Mouse (Mus musculus) intestine, embryonic 15.5 days (tissue): ENCODE data around the gene Abca2. TPM values are rescaled to one million over a fixed set of nuclear protein-coding genes. Genes with fewer than 3 reads are reported as not detected.

Experiments
- ATAC-seq: fragments of 200-750 bp; cut with Nextera tagmentation; 2 replicates; pipeline ENCODE4 v1.8.0; 2017; ENCODE audit warnings: moderate TSS enrichment, moderate library complexity
- H3K27ac ChIP-seq: fragments of 300-500 bp; sonication (generic); 2 replicates; pipeline ENCODE4 v1.5.1; 2015; ENCODE audit warnings: mild to moderate bottlenecking, inconsistent platforms
- H3K27me3 ChIP-seq: fragments of 300-500 bp; sonication (generic); replicated peaks from 2 replicates; pipeline ENCODE4 v1.6.1; 2015; ENCODE audit warnings: inconsistent platforms
- H3K36me3 ChIP-seq: fragments of 300-500 bp; sonication (generic); 2 replicates; pipeline ENCODE4 v1.6.1; 2015; ENCODE audit warnings: inconsistent platforms
- H3K4me1 ChIP-seq: fragments of 300-500 bp; sonication (generic); replicated peaks from 2 replicates; pipeline ENCODE4 v1.6.1; 2015; ENCODE audit warnings: inconsistent platforms
- H3K4me2 ChIP-seq: fragments of 300-500 bp; sonication (generic); replicated peaks from 2 replicates; pipeline ENCODE4 v1.6.1; 2015; ENCODE audit warnings: mild to moderate bottlenecking, inconsistent platforms
- H3K4me3 ChIP-seq: fragments of 300-500 bp; sonication (generic); replicated peaks from 2 replicates; pipeline ENCODE4 v1.5.1; 2015; ENCODE audit warnings: inconsistent platforms
- H3K9ac ChIP-seq: fragments of 300-500 bp; sonication (generic); 2 replicates; pipeline ENCODE4 v1.6.1; 2015; ENCODE audit warnings: inconsistent platforms
- H3K9me3 ChIP-seq: fragments of 300-500 bp; sonication (generic); 2 replicates; pipeline ENCODE4 v1.6.1; 2016; ENCODE audit warnings: inconsistent platforms
- WGBS: fragments of 180-500 bp; shearing (Covaris S2); methylation state at CpG from one replicate; pipeline ENCODE4 v1.1.7; 2015; 5-methylcytosine and 5-hydroxymethylcytosine counted together
- polyA plus RNA-seq: library from polyadenylated mRNA; unstranded; fragments of >200 nt; fragmentation: Nextera tagmentation; extraction: Ambion mirVana; gene quantifications from 2 replicates; pipeline ENCODE4 v1.2.1, GENCODE M21; 2015

Gene Abca2
- polyA plus RNA-seq, 1 experiment from 2014 or later: 2.8 TPM

DNA sequence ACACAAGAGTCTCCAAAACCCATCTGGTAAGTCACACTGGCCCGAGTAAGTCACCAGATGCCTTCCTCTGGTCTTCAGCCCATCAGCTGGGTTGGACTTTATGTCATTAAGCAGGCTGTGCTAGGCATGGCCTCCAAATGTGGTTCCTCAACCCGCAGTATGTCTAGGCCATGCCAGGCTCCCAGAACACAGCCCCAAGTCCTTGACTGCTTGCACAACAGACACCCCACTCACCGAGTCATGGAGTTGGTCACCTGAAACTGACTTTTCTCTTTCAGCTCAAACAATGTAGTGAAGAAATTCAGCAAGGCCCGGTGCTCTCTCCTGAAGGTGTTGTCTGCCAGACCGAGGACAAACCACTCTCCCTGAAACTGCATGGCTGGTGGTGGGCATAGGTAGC is 64.5 kb downstream of the Abca2 start:
- Histone ChIP-seq H3K9me3 (no peaks in the 10 kb centered on the region), H3K4me3 (no peak overlapping the region), H3K27ac (no peak overlapping the region), H3K4me2 (no peak overlapping the region), H3K36me3 (no peaks in the 10 kb centered on the region), H3K9ac (no peak overlapping the region), H3K4me1 (peaks cover 9% of the 10 kb centered on the region; the same call in 1 of the 2 replicates), H3K27me3 (no peaks in the 10 kb centered on the region)
- WGBS: 80% methylated on average over 5 of the region's 5 CpGs
- no peak for ATAC-seq

DNA sequence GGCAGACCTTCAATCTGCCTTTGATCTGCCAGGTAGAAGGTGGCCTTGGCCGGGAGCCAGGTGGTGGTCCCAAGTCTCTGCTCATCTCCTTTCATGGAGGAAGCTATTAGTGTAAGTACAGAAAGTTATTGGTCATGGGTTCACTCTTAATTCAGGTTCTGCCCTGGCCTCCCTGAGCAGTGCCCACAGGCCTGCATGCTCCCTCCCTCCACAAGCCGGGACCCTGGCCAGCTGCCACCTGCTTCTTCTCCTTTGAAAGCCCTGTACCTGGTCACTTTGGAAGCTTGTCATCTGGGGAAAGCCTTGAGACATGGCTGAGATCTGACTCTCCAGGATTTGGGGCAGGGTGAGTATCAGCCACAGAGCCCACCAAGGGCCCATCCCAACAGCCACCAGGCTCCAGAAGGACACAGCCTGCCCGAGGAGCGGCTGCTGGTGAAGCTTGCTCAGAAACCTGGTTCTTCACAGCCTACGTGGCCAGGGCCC is 65.0 kb downstream of the Abca2 start, which contains the start of gene Lcn12:
Gene Lcn12, minus strand, starts transcription at position 436 of the 486 bp plus-strand sequence.
- Histone ChIP-seq H3K4me3 (no peak within 1 kb of the TSS), H3K27me3 (no peaks in the 10 kb centered on the region), H3K4me1 (peaks cover 5% of the 10 kb centered on the region; the same call in 1 of the 2 replicates), H3K36me3 (no peaks in the 10 kb centered on the region), H3K9ac (no peak within 1 kb of the TSS), H3K4me2 (no peak within 1 kb of the TSS), H3K27ac (no peak within 1 kb of the TSS), H3K9me3 (no peaks in the 10 kb centered on the region)
- 83% methylated on average over 5 of the region's 5 CpGs for WGBS
- no peak for ATAC-seq

DNA sequence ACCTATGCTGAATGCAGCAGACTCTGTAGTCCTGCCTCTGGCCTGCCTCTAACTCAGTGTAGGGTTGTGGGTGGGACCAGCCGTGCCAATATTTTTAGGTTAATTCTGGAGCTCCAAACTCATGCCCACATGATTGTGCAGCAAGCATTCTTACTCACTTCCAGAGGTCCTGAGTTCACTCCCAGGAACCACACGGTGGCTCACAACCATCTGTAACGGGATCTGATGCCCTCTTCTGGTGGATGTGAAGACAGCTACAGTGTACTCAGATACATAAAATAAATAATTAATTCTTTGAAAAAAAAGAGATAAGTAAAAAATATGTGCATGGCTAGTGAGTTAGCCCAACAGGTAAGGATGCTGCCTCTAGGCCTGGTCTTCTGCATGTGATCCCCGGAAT is 68.0 kb downstream of the Abca2 start:
- H3K36me3 ChIP-seq: no peaks in the 10 kb centered on the region

More for the DNA sequence above, 68.0 kb downstream of the Abca2 start:
- ATAC-seq: no peak
- no peak overlapping the region for H3K4me3 ChIP-seq
- H3K4me1 ChIP-seq: peaks cover 13% of the 10 kb centered on the region
- H3K27me3 ChIP-seq: no peaks in the 10 kb centered on the region
- no peak overlapping the region for H3K27ac ChIP-seq
- 46% methylated on average over 4 of the region's 4 CpGs for WGBS
- no peak overlapping the region for H3K4me2 ChIP-seq
- H3K9ac ChIP-seq: no peak overlapping the region
- H3K9me3 ChIP-seq: no peaks in the 10 kb centered on the region

Other genes with a start within 250 kb of the Abca2 start
- 14.3 and 19.3 TPM in 2 replicates for gene Nrarp, start 247.9 kb upstream of the Abca2 start, polyA plus RNA-seq
- 16.4 and 18.5 TPM in 2 replicates for gene Tor4a, start 231.8 kb upstream of the Abca2 start, polyA plus RNA-seq
- 94.8 and 106 TPM in 2 replicates for gene Nelfb, start 217.2 kb upstream of the Abca2 start, polyA plus RNA-seq
- gene Stpg3, start 214.1 kb upstream of the Abca2 start, polyA plus RNA-seq: not detected in 2 replicates
- gene Fam166a, start 210.0 kb upstream of the Abca2 start, polyA plus RNA-seq: not detected in 2 replicates
- gene Tubb4b, start 204.0 kb upstream of the Abca2 start, polyA plus RNA-seq: 600 and 657 TPM in 2 replicates
- 5.0 and 5.6 TPM in 2 replicates for gene Slc34a3, start 194.3 kb upstream of the Abca2 start, polyA plus RNA-seq
- gene Rnf224, start 191.9 kb upstream of the Abca2 start, polyA plus RNA-seq: 0.14 and 0.29 TPM in 2 replicates
- 19.0 and 24.8 TPM in 2 replicates for gene Rnf208, start 186.4 kb upstream of the Abca2 start, polyA plus RNA-seq
- 1.4 and 2.3 TPM in 2 replicates for gene Cysrt1, start 186.3 kb upstream of the Abca2 start, polyA plus RNA-seq
- gene AL732309.1, start 181.8 kb upstream of the Abca2 start, polyA plus RNA-seq: 4.3 and 5.5 TPM in 2 replicates
- gene Tmem203, start 173.3 kb upstream of the Abca2 start, polyA plus RNA-seq: 22.8 and 23.2 TPM in 2 replicates
- 20.7 and 23.6 TPM in 2 replicates for gene Tprn, start 166.1 kb upstream of the Abca2 start, polyA plus RNA-seq
- gene Ssna1, start 156.3 kb upstream of the Abca2 start, polyA plus RNA-seq: 200 and 212 TPM in 2 replicates
- 95.8 and 103 TPM in 2 replicates for gene Anapc2, start 156.2 kb upstream of the Abca2 start, polyA plus RNA-seq
- gene Tmem210, start 140.6 kb upstream of the Abca2 start, polyA plus RNA-seq: not detected in 2 replicates
- gene Lrrc26, start 138.8 kb upstream of the Abca2 start, polyA plus RNA-seq: 0.43 and 1.8 TPM in 2 replicates
- 1.4 TPM in 2 replicates for gene Grin1, start 109.5 kb upstream of the Abca2 start, polyA plus RNA-seq
- 40.2 and 40.8 TPM in 2 replicates for gene Man1b1, start 96.4 kb upstream of the Abca2 start, polyA plus RNA-seq
- 46.0 and 48.6 TPM in 2 replicates for gene Dpp7, start 72.3 kb upstream of the Abca2 start, polyA plus RNA-seq
- gene Uap1l1, start 63.0 kb upstream of the Abca2 start, polyA plus RNA-seq: 105 and 122 TPM in 2 replicates
- 46.8 and 48.8 TPM in 2 replicates for gene Sapcd2, start 56.4 kb upstream of the Abca2 start, polyA plus RNA-seq
- gene Entpd2, start 32.8 kb upstream of the Abca2 start, polyA plus RNA-seq: 12.1 and 15.6 TPM in 2 replicates
- 40.9 and 48.2 TPM in 2 replicates for gene Npdc1, start 29.4 kb upstream of the Abca2 start, polyA plus RNA-seq
- gene Fut7, start 5.4 kb upstream of the Abca2 start, polyA plus RNA-seq: 0.18 TPM in 1 of 2 replicates, not detected in the other
- gene Clic3, start 28.1 kb downstream of the Abca2 start, polyA plus RNA-seq: 2.2 and 3.0 TPM in 2 replicates
- gene Paxx, start 32.4 kb downstream of the Abca2 start, polyA plus RNA-seq: 28.0 and 33.2 TPM in 2 replicates
- 4.6 and 5.8 TPM in 2 replicates for gene Ptgds, start 41.3 kb downstream of the Abca2 start, polyA plus RNA-seq
- not detected in 2 replicates for gene Lcn12, start 65.2 kb downstream of the Abca2 start, polyA plus RNA-seq
- 57.5 and 65.2 TPM in 2 replicates for gene Fbxw5, start 72.0 kb downstream of the Abca2 start, polyA plus RNA-seq
- 5.4 and 8.3 TPM in 2 replicates for gene C8g, start 73.0 kb downstream of the Abca2 start, polyA plus RNA-seq
- 26.7 and 32.4 TPM in 2 replicates for gene Traf2, start 118.2 kb downstream of the Abca2 start, polyA plus RNA-seq
- gene Edf1, start 129.1 kb downstream of the Abca2 start, polyA plus RNA-seq: 339 and 367 TPM in 2 replicates
- 297 and 389 TPM in 2 replicates for gene Mamdc4, start 146.1 kb downstream of the Abca2 start, polyA plus RNA-seq
- 163 and 190 TPM in 2 replicates for gene Phpt1, start 146.5 kb downstream of the Abca2 start, polyA plus RNA-seq
- gene Ajm1, start 153.1 kb downstream of the Abca2 start, polyA plus RNA-seq: 1.7 and 2.9 TPM in 2 replicates
- 65.5 and 69.7 TPM in 2 replicates for gene Rabl6, start 179.8 kb downstream of the Abca2 start, polyA plus RNA-seq
- 0.13 and 0.16 TPM in 2 replicates for gene Ccdc183, start 189.0 kb downstream of the Abca2 start, polyA plus RNA-seq
- gene Tmem141, start 193.3 kb downstream of the Abca2 start, polyA plus RNA-seq: 22.2 and 23.8 TPM in 2 replicates
- gene Fcna, start 199.3 kb downstream of the Abca2 start, polyA plus RNA-seq: 3.5 and 4.7 TPM in 2 replicates
- not detected in 2 replicates for gene Lcn8, start 224.4 kb downstream of the Abca2 start, polyA plus RNA-seq
- not detected in 2 replicates for gene Lcn5, start 229.2 kb downstream of the Abca2 start, polyA plus RNA-seq
- not detected in 2 replicates for gene Lcn6, start 248.1 kb downstream of the Abca2 start, polyA plus RNA-seq